Mouse (Mus musculus) megakaryocyte, embryonic 14.5 days (primary cell): ENCODE data around the gene Cdc42bpa. TPM values are rescaled to one million over a fixed set of nuclear protein-coding genes. Genes with fewer than 3 reads are reported as not detected.

Experiments
- H3K27me3 ChIP-seq: replicated peaks from 2 replicates; pipeline ENCODE3; 2012; ENCODE audit warnings: inconsistent platforms
- H3K36me3 ChIP-seq: replicated peaks from 2 replicates; pipeline ENCODE3; 2012; ENCODE audit warnings: low read length, inconsistent platforms, mixed read lengths
- H3K4me1 ChIP-seq: 2 replicates; pipeline ENCODE4 v1.6.1; 2012; ENCODE audit warnings: inconsistent platforms
- H3K4me3 ChIP-seq: replicated peaks from 2 replicates; pipeline ENCODE3; 2012; ENCODE audit warnings: moderate library complexity, mild to moderate bottlenecking, inconsistent platforms
- H3K9me3 ChIP-seq: 2 replicates; pipeline ENCODE4 v1.6.1; 2012; ENCODE audit warnings: inconsistent platforms
- FLI1 ChIP-seq: IDR thresholded peaks from 2 replicates; pipeline ENCODE4 v1.6.1; 2012; ENCODE audit warnings: low read length, inconsistent platforms, mixed read lengths
- GATA1 ChIP-seq: IDR thresholded peaks from 3 replicates; pipeline ENCODE4 v1.6.1; 2012; ENCODE audit warnings: mixed read lengths, low read length, inconsistent platforms, borderline replicate concordance
- polyA plus RNA-seq: library from polyadenylated mRNA; stranded (reverse); fragments of >175 nt; gene quantifications from 2 replicates; pipeline ENCODE4 v1.2.3, GENCODE M21; 2012; ENCODE audit warnings: low replicate concordance; ENCODE audit not compliant: insufficient read depth

The Cdc42bpa gene
- polyA plus RNA-seq, 1 experiment = 16.1 TPM

DNA sequence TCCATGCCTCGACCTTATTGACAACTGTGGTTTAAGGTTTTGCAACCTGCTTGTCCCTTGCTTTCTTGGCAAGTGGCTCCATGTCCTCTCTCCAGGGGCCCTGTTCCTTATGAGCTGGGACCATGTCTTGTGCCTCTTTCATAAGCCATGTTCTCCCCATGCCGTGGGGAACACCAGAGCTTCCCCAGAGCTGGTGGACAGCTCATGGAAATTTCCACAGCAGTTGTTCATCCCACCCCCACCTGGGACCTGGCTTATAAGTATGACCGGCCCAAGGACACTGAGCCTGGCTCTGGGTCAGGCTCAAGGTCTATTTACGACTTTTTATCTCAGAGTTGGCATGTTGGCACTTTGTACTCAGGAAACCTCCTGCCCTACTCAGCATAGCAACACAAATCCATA lies 249.8 kb downstream of the Cdc42bpa start:
- H3K27me3 ChIP-seq = no peaks in the 10 kb centered on the region
- peaks cover 6% of the 10 kb centered on the region for H3K9me3 ChIP-seq
- peaks cover 63% of the 10 kb centered on the region for H3K4me1 ChIP-seq
- no peak for TF ChIP-seq GATA1
- TF ChIP-seq FLI1 = no peak
- peaks cover 11% of the 10 kb centered on the region for H3K36me3 ChIP-seq
- H3K4me3 ChIP-seq = no peak overlapping the region

DNA sequence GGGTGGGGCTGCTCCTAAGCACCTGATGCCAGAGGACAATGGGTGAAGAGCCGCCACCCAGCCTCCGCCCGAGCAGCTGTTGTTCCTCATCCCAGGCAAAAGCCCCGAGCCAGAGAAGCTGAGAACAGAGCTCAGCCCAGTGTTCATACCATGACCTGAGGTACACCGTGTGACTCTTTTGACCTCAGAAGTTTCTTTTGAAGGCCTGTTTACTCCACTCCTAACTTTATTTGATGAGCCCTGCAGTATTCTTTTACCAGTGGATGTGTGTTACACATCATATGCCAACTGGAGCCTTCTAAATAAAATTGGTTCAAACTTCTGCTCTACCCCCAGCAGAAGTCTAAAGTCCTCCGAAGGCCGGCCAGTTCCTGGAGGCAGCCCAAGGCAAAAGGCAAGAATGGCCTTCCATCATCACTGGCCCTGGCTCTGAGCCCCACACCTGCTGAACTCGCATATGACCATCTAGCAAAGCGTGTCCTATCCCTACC lies 250.6 kb downstream of the Cdc42bpa start:
- Histone ChIP-seq H3K4me1 (peaks cover 67% of the 10 kb centered on the region), H3K27me3 (no peaks in the 10 kb centered on the region), H3K4me3 (no peak overlapping the region), H3K36me3 (peaks cover 5% of the 10 kb centered on the region), H3K9me3 (no peaks in the 10 kb centered on the region)
- TF ChIP-seq GATA1 = no peak
- no peak for TF ChIP-seq FLI1

DNA sequence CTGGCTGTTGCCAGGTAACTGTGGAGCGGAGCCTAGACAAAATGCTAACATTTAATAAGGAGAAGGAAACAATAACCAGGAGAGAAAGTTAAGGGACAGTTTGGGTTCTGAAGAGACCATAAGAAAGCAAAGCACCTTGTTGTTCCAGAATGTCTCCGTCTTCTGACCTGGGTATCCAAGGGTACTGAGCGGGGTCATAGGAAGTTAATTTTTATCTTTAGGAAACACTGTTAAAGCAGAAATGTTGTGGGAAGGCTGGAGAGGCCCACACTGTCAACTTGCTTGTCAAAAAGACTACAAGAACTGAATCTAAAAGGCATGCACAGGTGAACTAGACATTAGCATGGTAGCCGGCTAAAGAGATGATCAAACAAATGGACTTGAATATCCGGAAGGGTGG lies 252.6 kb downstream of the Cdc42bpa start:
- peaks cover 70% of the 10 kb centered on the region for H3K4me1 ChIP-seq
- TF ChIP-seq FLI1 = no peak
- TF ChIP-seq GATA1 = no peak
- H3K9me3 ChIP-seq = no peaks in the 10 kb centered on the region
- peak overlapping the region; percentile 71 for H3K4me3 ChIP-seq
- no peaks in the 10 kb centered on the region for H3K27me3 ChIP-seq
- H3K36me3 ChIP-seq = peaks cover 5% of the 10 kb centered on the region

DNA sequence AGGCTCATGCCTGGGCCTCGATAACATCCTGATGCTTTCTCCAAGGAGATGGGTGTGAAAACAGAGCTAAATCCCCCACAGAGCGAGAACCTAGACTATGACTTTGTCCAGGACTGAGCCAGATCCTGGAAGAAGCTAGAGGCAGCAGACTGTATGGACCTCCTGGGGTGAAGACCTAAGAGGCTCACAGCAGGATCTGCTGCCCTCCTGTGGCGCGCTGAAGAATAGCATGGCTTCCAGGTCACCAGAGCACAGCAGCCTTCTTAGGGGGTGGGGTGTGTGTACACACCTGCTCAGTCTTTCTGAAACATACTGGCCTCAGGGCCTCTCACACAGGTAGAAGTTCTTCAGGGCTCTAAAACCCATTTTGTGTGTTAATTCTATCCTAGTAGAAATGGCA lies 254.8 kb downstream of the Cdc42bpa start:
- Histone ChIP-seq H3K4me3 (no peak overlapping the region), H3K9me3 (no peaks in the 10 kb centered on the region), H3K27me3 (no peaks in the 10 kb centered on the region), H3K4me1 (peaks cover 87% of the 10 kb centered on the region), H3K36me3 (peaks cover 8% of the 10 kb centered on the region)
- TF ChIP-seq GATA1 = no peak
- TF ChIP-seq FLI1 = no peak

Other genes with a start within 250 kb of the Cdc42bpa start
- not detected in 2 replicates for gene Kif28, start 215.2 kb upstream of the Cdc42bpa start, polyA plus RNA-seq
- not detected in 2 replicates for gene Gm10518, start 157.1 kb upstream of the Cdc42bpa start, polyA plus RNA-seq
- gene Ahctf1, start 156.8 kb upstream of the Cdc42bpa start, polyA plus RNA-seq = 3.5 and 10.5 TPM in 2 replicates
- 3.1 and 3.4 TPM in 2 replicates for gene Coq8a, start 239.1 kb downstream of the Cdc42bpa start, polyA plus RNA-seq